Mouse (Mus musculus) forebrain, embryonic 14.5 days (tissue): Measurements from ENCODE around the gene Hist1h3e. TPM values are rescaled to one million over a fixed set of nuclear protein-coding genes. Genes with fewer than 3 reads are reported as not detected.
"Not testable (repeated sequence)": the region's sequence is repeated elsewhere in the genome, so short reads cannot be mapped to it uniquely, and the experiment has no call there.

Experiments
- ATAC-seq: fragments of 200-750 bp; cut with Nextera tagmentation; 2 replicates; pipeline ENCODE4 v1.8.0; 2017; ENCODE audit warnings: mild to moderate bottlenecking, moderate library complexity
- DNase-seq: peaks from one replicate; pipeline ENCODE4 v3.0.0-alpha.2; 2015; ENCODE audit warnings: low spot score
- H3K27ac ChIP-seq: fragments of 300-500 bp; sonication (generic); 2 replicates; pipeline ENCODE4 v1.5.1; 2014; ENCODE audit warnings: low read depth, mild to moderate bottlenecking, control low read depth, low read length, moderate library complexity
- H3K27me3 ChIP-seq: fragments of 300-500 bp; sonication (generic); replicated peaks from 2 replicates; pipeline ENCODE4 v1.6.1; 2014; ENCODE audit warnings: low read length, control low read depth, mixed read lengths; ENCODE audit not compliant: control insufficient read depth, insufficient read depth
- H3K36me3 ChIP-seq: fragments of 300-500 bp; sonication (generic); 2 replicates; pipeline ENCODE4 v1.6.1; 2014; ENCODE audit warnings: low read length, control low read depth; ENCODE audit not compliant: control insufficient read depth, insufficient read depth
- H3K4me1 ChIP-seq: fragments of 300-500 bp; sonication (generic); 2 replicates; pipeline ENCODE4 v1.6.1; 2014; ENCODE audit warnings: antibody characterized with exemption, low read length, control low read depth; ENCODE audit not compliant: control insufficient read depth, insufficient read depth
- H3K4me2 ChIP-seq: fragments of 300-500 bp; sonication (generic); 2 replicates; pipeline ENCODE4 v1.6.1; 2014; ENCODE audit warnings: mild to moderate bottlenecking, control low read depth, low read length
- H3K4me3 ChIP-seq: fragments of 300-500 bp; sonication (generic); 2 replicates; pipeline ENCODE4 v1.5.1; 2014; ENCODE audit warnings: low read depth, low read length, control low read depth
- H3K9ac ChIP-seq: fragments of 300-500 bp; sonication (generic); 2 replicates; pipeline ENCODE4 v1.6.1; 2014; ENCODE audit warnings: mild to moderate bottlenecking, low read length, control low read depth, moderate library complexity
- H3K9me3 ChIP-seq: fragments of 300-500 bp; sonication (generic); replicated peaks from 2 replicates; pipeline ENCODE4 v1.6.1; 2016; ENCODE audit warnings: low read length, control low read depth, mixed read lengths; ENCODE audit not compliant: control insufficient read depth
- WGBS: fragments of 180-500 bp; shearing (Covaris S2); extraction: QIAGEN DNeasy Blood & Tissue Kit; methylation state at CpG from one replicate; pipeline ENCODE4 v1.1.7; 2014; 5-methylcytosine and 5-hydroxymethylcytosine counted together
- polyA plus RNA-seq: library from polyadenylated mRNA; unstranded; fragments of >200 nt; fragmentation: Nextera tagmentation; extraction: Ambion mirVana; gene quantifications from 2 replicates; pipeline ENCODE4 v1.2.1, GENCODE M21; 2014

Hist1h3e gene
- polyA plus RNA-seq, 1 experiment from 2014 or later = 5.7 TPM

DNA sequence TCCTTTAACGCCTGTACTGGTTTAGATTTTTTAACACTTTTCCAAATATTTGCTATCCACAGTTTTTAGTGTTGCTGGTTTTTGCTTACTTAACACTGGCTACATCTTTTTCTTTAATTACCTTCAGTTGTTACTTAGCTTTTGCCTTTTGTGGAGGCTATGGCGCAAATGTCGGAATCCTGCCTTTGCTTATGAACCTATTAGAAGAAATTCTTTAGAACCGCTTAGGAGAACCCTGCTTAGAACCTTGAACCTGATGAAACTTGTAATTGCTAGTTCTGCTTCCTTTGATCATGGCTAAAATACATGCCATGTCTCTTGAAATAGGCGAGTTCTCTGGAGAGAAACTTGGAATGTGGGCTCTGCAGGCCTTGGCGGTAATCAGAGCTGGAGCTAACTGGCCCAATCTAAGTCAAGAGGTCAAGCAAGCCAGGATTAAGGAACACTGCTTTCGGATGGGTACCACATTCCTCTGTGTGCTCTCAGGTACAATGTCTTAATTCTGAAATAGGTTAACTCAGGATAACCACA is 14.2 kb upstream of the Hist1h3e start:
- Histone ChIP-seq H3K4me2 (peak overlapping the region; percentile 77), H3K4me1 (peaks cover 31% of the 10 kb centered on the region), H3K27ac (peak overlapping the region; percentile 78), H3K4me3 (peak overlapping the region; percentile 37), H3K9ac (peak overlapping the region; percentile 74), H3K27me3 (no peaks in the 10 kb centered on the region), H3K36me3 (no peaks in the 10 kb centered on the region), H3K9me3 (no peaks in the 10 kb centered on the region)
- DNase-seq (no peak), ATAC-seq (no peak)
- WGBS = 2% methylated on average over 7 of the region's 7 CpGs

DNA sequence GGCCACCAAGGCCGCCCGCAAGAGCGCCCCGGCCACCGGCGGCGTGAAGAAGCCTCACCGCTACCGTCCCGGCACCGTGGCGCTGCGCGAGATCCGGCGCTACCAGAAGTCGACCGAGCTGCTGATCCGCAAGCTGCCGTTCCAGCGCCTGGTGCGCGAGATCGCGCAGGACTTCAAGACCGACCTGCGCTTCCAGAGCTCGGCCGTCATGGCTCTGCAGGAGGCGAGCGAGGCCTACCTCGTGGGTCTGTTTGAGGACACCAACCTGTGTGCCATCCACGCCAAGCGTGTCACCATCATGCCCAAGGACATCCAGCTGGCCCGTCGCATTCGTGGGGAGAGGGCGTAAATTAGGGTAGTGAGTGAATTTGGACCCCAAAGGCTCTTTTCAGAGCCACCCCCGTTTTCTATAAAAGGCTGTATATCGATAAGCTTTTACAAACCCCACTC is 13.7 kb upstream of the Hist1h3e start:
- Histone ChIP-seq H3K27ac (peak overlapping the region; percentile 78), H3K4me2 (peak overlapping the region; percentile 77), H3K4me3 (peak overlapping the region; percentile 37), H3K4me1 (peaks cover 29% of the 10 kb centered on the region), H3K9ac (peak overlapping the region; percentile 74)
- H3K36me3 ChIP-seq, H3K27me3 ChIP-seq, DNase-seq, ATAC-seq, H3K9me3 ChIP-seq: not testable (repeated sequence)
- 0% methylated on average over 8 of the region's 40 CpGs for WGBS

DNA sequence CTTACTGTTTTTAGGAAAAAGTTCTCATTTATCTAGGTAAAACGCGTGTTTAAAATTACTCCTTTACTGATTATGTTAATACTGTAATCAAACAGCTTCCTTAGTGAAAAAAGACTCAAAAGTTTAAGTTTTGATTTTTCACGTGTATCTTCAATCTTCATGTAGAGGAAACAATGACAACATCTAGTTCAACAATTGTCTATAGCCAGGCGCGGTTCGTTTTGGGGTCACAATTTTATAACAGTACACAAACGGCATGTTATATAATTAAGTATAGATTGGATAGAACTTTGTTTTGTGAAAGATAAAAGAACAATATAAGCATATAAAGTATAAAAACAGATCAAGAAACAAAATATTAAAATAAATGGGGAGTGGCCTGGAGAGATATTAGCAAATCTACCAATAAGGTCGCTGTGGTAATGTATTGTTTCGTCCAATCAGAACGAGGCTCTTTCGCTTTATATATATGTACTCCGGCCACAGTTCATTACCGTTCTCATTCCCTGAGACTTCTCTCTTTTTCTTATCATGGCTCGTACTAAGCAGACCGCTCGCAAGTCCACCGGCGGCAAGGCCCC is 13.2 kb upstream of the Hist1h3e start, which contains the start of gene Hist1h3d:
Gene Hist1h3d (plus strand): TSS at position 493 of the 581 bp plus-strand sequence.
- Histone ChIP-seq H3K4me2 (peak within 1 kb of the TSS; percentile 77), H3K9ac (peak within 1 kb of the TSS; percentile 74), H3K27ac (peak within 1 kb of the TSS; percentile 84), H3K4me3 (peak within 1 kb of the TSS; percentile 37), H3K36me3 (no peaks in the 10 kb centered on the region), H3K9me3 (no peaks in the 10 kb centered on the region), H3K27me3 (no peaks in the 10 kb centered on the region), H3K4me1 (peaks cover 28% of the 10 kb centered on the region)
- DNase-seq (peak; percentile 96), ATAC-seq (peak; percentile 53)
- WGBS = 0% methylated on average over 17 of the region's 18 CpGs

DNA sequence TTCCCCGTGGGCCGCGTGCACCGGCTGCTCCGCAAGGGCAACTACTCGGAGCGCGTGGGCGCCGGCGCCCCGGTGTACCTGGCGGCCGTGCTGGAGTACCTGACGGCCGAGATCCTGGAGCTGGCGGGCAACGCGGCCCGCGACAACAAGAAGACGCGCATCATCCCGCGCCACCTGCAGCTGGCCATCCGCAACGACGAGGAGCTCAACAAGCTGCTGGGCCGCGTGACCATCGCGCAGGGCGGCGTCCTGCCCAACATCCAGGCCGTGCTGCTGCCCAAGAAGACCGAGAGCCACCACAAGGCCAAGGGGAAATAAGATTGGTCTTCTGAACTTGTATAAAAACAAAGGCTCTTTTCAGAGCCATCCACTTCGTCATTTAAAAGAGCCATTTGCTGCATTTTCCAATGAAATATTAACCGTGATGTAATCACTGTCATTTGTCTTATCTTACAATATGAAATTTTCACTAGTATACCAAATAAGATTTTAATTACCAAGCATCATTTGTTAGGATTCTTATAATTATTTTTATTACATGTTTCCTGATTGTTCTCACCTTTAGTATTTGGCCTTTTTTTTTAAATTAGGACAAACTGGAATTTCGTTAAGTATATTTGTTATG is 12.5 kb upstream of the Hist1h3e start:
- peak; percentile 43 for DNase-seq
- not testable (repeated sequence) for H3K27me3 ChIP-seq, ATAC-seq, H3K36me3 ChIP-seq, H3K9me3 ChIP-seq
- Histone ChIP-seq H3K4me1 (peaks cover 28% of the 10 kb centered on the region), H3K4me2 (peak overlapping the region; percentile 83), H3K27ac (peak overlapping the region; percentile 84), H3K4me3 (peak overlapping the region; percentile 37), H3K9ac (peak overlapping the region; percentile 54; the same call in 1 of the 2 replicates)
- under 1% methylated on average over 6 of the region's 39 CpGs for WGBS

DNA sequence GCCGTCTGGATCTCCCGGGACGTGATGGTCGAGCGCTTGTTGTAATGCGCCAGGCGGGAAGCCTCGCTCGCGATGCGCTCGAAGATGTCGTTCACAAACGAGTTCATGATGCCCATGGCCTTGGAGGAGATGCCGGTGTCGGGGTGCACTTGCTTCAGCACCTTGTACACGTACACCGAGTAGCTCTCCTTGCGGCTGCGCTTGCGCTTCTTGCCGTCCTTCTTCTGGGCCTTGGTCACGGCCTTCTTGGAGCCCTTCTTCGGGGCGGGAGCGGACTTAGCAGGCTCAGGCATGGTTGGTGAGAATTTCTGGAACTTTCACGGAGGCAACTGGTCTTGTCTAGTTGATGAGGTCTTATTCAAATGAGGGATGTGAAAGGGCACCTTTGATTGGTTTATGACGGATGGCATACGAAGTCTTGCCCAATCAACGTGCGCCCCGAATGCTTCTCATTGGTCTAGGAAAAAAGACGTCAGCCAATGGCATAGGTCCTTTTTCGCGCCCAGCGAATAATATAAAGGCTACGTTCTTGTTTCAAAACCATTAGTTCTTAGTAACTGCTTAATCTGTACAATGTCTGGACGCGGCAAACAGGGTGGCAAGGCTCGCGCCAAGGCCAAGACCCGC is 11.8 kb upstream of the Hist1h3e start, which contains the start of the genes Hist1h2bf and Hist1h2ad:
Gene Hist1h2bf (minus strand): TSS at position 299 of the 627 bp plus-strand sequence.
Gene Hist1h2ad (plus strand): TSS at position 484 of the 627 bp plus-strand sequence.
- Histone ChIP-seq H3K4me3 (peak within 1 kb of the TSS; percentile 46), H3K4me2 (peak within 1 kb of the TSS; percentile 83), H3K4me1 (peaks cover 28% of the 10 kb centered on the region), H3K27ac (peak within 1 kb of the TSS; percentile 93), H3K9ac (peak within 1 kb of the TSS; percentile 84)
- peak; percentile 100 for DNase-seq
- WGBS = under 1% methylated on average over 22 of the region's 42 CpGs
- H3K36me3 ChIP-seq, H3K9me3 ChIP-seq, H3K27me3 ChIP-seq: not testable (repeated sequence)
- ATAC-seq = peak; percentile 90

DNA sequence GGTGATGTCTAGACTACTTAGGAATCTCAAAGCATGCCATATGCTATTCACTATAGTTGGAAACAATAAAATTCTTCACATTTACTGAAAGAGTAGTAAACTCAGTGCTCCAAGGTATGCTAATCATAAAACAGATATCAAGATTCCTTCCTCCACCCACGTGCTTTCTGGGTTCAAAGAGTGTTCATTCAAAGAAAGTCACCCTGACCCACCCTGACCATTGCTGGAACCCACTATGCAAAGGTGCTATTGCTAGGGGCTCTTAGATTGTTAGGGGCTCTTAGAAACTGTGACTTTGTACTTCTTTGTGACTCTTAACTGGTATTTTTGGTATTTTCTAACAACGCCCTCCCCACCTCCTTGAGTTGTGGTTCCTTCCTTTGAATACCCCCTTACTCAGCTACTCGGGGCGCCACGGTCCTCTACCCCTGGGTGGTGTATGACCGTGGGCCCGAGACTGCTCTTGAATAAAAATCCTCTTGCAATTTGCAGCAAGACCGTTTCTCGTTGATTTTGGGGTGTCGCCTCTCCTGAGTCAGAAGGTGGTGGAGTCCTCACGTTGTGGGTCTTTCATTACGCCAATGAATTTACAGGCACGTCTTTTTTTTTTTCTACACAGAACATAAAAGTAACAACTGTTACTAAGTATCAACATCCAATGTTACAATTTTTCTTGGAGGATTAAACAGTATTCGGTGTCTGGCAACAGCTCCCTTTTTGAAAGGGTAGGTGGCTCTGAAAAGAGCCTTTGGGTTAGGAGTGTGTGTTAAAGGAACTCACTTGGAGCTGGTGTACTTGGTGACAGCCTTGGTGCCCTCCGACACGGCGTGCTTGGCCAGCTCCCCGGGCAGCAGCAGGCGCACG is 11.1 kb upstream of the Hist1h3e start:
- 6% methylated on average over 18 of the region's 20 CpGs for WGBS
- H3K4me3 ChIP-seq = peak overlapping the region; percentile 46
- not testable (repeated sequence) for H3K9me3 ChIP-seq, H3K27me3 ChIP-seq, DNase-seq, H3K36me3 ChIP-seq, ATAC-seq
- H3K27ac ChIP-seq = peak overlapping the region; percentile 93
- H3K4me1 ChIP-seq = peaks cover 28% of the 10 kb centered on the region
- peak overlapping the region; percentile 83 for H3K4me2 ChIP-seq
- peak overlapping the region; percentile 84 for H3K9ac ChIP-seq

DNA sequence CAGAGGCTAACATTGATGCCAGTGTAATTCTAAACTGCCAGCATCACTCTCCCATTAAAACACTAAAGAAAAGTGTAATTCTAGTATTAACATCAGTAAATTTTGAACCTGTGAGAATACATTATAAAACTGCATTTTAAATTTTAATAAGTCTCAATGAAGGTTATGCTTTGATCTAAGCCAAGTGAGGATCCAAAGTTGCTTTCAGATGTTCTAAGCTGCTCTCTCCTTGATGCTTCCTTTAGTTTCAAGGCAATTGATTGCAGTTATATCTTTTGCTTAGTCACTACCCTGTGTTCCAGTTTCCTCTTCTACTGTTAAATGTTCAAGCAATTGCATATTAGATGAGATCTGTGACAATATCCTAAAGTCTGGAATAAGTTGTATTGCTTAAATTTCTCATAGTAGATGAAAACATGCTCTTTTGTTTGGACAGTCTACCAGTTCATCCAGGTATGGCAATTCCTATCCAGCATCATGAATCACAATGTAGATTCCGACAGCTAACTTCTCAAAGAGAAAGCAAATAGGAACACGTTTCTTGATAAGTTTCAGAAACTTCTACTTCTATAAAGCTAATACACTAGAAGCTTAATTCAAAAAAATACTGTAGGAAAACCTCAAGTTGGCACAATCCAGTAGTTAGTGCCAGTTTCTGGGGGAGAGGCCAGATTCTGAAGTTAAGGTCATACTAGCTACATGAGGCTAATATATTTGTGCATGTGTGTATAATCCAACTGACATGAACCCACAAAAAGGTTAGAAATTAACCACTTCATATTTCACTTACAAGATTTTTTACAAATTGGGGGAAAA is 10.3 kb upstream of the Hist1h3e start:
- Histone ChIP-seq H3K4me1 (peaks cover 28% of the 10 kb centered on the region), H3K4me3 (peak overlapping the region; percentile 46), H3K4me2 (peak overlapping the region; percentile 83), H3K27ac (peak overlapping the region; percentile 93), H3K27me3 (no peaks in the 10 kb centered on the region), H3K9me3 (no peaks in the 10 kb centered on the region), H3K9ac (peak overlapping the region; percentile 84), H3K36me3 (no peaks in the 10 kb centered on the region)
- ATAC-seq = no peak
- 34% methylated on average over 2 of the region's 2 CpGs for WGBS
- no peak for DNase-seq
